10 mouse cellular contexts compared by ENCODE assay signal in the genomic region with DNA sequence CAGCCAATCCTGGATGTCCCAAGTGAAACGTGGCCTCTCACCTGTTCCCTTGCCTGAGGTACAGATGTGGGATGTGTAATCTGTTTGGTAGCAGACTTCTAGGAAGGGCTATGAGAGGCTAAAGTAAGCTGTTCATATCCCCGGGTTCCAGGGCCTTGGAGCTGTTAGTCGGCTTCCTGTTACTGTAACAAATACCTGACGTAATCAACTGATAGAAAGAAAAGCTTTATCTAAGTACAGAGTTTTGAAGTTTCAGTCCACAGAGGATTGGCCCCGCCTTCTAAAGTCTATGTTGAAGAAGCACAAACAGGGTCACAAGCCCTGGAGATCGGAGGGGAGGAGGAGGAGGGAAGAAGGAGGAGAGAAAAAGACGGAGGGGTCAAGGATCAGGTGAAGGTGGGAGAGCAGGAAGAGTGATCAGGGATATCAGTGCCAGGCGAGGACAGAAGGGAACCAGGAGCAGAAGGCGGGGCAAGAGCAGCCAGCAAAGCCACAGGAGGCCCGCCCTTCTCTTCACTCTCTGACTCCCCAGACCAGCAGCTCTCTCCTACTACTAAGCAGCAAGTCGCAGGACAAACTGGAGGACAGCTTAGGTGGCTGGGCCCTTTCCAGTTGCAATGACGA.
DNase-seq lines count a peak whose midpoint lies in the region; ATAC-seq and TF ChIP-seq lines count a peak whose summit lies in the region.
"Had no signal": no experiment of that assay in that cellular context is flagged by ENCODE, and none has a peak within 500 bp of the region (broad histone marks: within the 10 kb centered on the region; RNA-seq: fewer than 3 reads in every experiment).

No protein-coding gene starts in this region.

- H3K4me2 ChIP-seq in heart, embryonic 11.5 days: peak overlapping the region; percentile 55
- peak overlapping the region; percentile 15; the same call in 1 of the 2 replicates for H3K4me2 ChIP-seq in embryonic facial prominence, embryonic 15.5 days (replicated peaks)
- H3K4me2 ChIP-seq: embryonic facial prominence, embryonic 12.5 days had no signal

- DNase-seq in heart, postnatal 10 days: no peak
- DNase-seq in MEL (ENCODE audit: low read depth, low spot score): peak; percentile 17
- DNase-seq in kidney, postnatal 36 days: peak; percentile 18 to 25
- no peak for DNase-seq in layer of hippocampus, adult 9-11 months
- DNase-seq: adrenal gland, adult 8-10 months had no signal

- TF ChIP-seq EP300 in MEL (IDR thresholded peaks at IDR 0.05; ENCODE audit: low read depth in 1 of 2, low read length in 2 of 2): no peak

- no peak for TF ChIP-seq RAD21 in MEL (IDR thresholded peaks at IDR 0.05; ENCODE audit: low read depth, low read length)

- peak overlapping the region; percentile 49 for H3K9ac ChIP-seq in heart, embryonic 11.5 days (ENCODE audit: low read depth, low read length)
- no peak overlapping the region for H3K9ac ChIP-seq in MEL (ENCODE audit: control insufficient read depth, low read depth, low read length, poor library complexity, severe bottlenecking)
- H3K9ac ChIP-seq in embryonic facial prominence, embryonic 15.5 days: no peak overlapping the region
- H3K9ac ChIP-seq: embryonic facial prominence, embryonic 12.5 days had no signal

- peak overlapping the region; percentile 91 for H3K27ac ChIP-seq in heart, embryonic 11.5 days (ENCODE audit: low read depth, low read length)
- no peak overlapping the region for H3K27ac ChIP-seq in MEL (ENCODE audit: control insufficient read depth, low read depth, low read length)
- no peak overlapping the region for H3K27ac ChIP-seq in embryonic facial prominence, embryonic 15.5 days (replicated peaks)
- H3K27ac ChIP-seq: embryonic facial prominence, embryonic 12.5 days had no signal

- H3K79me2 ChIP-seq in MEL (ENCODE audit: control insufficient read depth, insufficient read depth, low read length, poor library complexity): no peaks in the 10 kb centered on the region

- peaks cover 8% of the 10 kb centered on the region for H3K4me1 ChIP-seq in heart, embryonic 11.5 days (ENCODE audit: control insufficient read depth, insufficient read depth, low read length)
- no peaks in the 10 kb centered on the region for H3K4me1 ChIP-seq in MEL (ENCODE audit: control insufficient read depth in 1 of 2, insufficient read depth in 2 of 2, low read length in 2 of 2)
- no peaks in the 10 kb centered on the region for H3K4me1 ChIP-seq in embryonic facial prominence, embryonic 15.5 days
- H3K4me1 ChIP-seq: embryonic facial prominence, embryonic 12.5 days had no signal

- ATAC-seq in heart, embryonic 11.5 days (replicated peaks; ENCODE audit: insufficient number of reproducible peaks, low FRiP score, low TSS enrichment): peak; percentile 57
- no peak for ATAC-seq in embryonic facial prominence, embryonic 15.5 days (ENCODE audit: insufficient number of reproducible peaks, low FRiP score, low TSS enrichment, low read depth)
- ATAC-seq in granulocyte monocyte progenitor cell, adult 5-6 weeks (replicated peaks; ENCODE audit: poor library complexity, severe bottlenecking): no peak
- ATAC-seq in monocyte, adult 5-6 weeks (replicated peaks; ENCODE audit: insufficient number of reproducible peaks, low FRiP score, low TSS enrichment, poor library complexity, severe bottlenecking): no peak

- intact Hi-C loops in heart, postnatal 10 days (cut with DNase I): no loop called here

- H3K9me3 ChIP-seq in heart, embryonic 11.5 days (replicated peaks; ENCODE audit: control insufficient read depth, low read length): no peaks in the 10 kb centered on the region
- H3K9me3 ChIP-seq in MEL (replicated peaks; ENCODE audit: insufficient read depth, low read length): no peaks in the 10 kb centered on the region
- no peaks in the 10 kb centered on the region for H3K9me3 ChIP-seq in embryonic facial prominence, embryonic 15.5 days (replicated peaks)
- H3K9me3 ChIP-seq: embryonic facial prominence, embryonic 12.5 days had no signal

- no peaks in the 10 kb centered on the region for H3K27me3 ChIP-seq in heart, embryonic 11.5 days (ENCODE audit: control insufficient read depth, insufficient read depth, low read length)
- peaks cover 0 to 1% of the 10 kb centered on the region in 2 experiments; a peak in 1 of 4 replicates for H3K27me3 ChIP-seq in MEL (ENCODE audit: control insufficient read depth in 1 of 2, insufficient read depth in 2 of 2, low read length in 2 of 2)
- H3K27me3 ChIP-seq in embryonic facial prominence, embryonic 15.5 days: no peaks in the 10 kb centered on the region
- H3K27me3 ChIP-seq: embryonic facial prominence, embryonic 12.5 days had no signal

- WGBS in heart, embryonic 11.5 days (ENCODE audit: insufficient replicate concordance): 12% methylated on average over 12 of the region's 12 CpGs
- WGBS in embryonic facial prominence, embryonic 15.5 days: 42% methylated on average over 12 of the region's 12 CpGs

- H3K4me3 ChIP-seq in heart, embryonic 11.5 days (ENCODE audit: low read depth, low read length): no peak overlapping the region; the same call in 1 of the 2 replicates
- H3K4me3 ChIP-seq in MEL (ENCODE audit: control insufficient read depth in 1 of 2, insufficient read depth in 1 of 2, low read depth in 2 of 2, low read length in 2 of 2): no peak overlapping the region
- H3K4me3 ChIP-seq in embryonic facial prominence, embryonic 15.5 days (replicated peaks): no peak overlapping the region
- H3K4me3 ChIP-seq: embryonic facial prominence, embryonic 12.5 days had no signal

- no peak for TF ChIP-seq POLR2A in MEL (IDR thresholded peaks at IDR 0.05; ENCODE audit: control insufficient read depth in 1 of 2, insufficient read depth in 1 of 2, low read depth in 1 of 2, low read length in 2 of 2, poor library complexity in 1 of 2)

- H3K36me3 ChIP-seq in heart, embryonic 11.5 days (ENCODE audit: control insufficient read depth, insufficient read depth, low read length): no peaks in the 10 kb centered on the region
- H3K36me3 ChIP-seq in MEL (ENCODE audit: control insufficient read depth in 1 of 2, insufficient read depth in 2 of 2, low read length in 2 of 2): no peaks in the 10 kb centered on the region
- no peaks in the 10 kb centered on the region for H3K36me3 ChIP-seq in embryonic facial prominence, embryonic 15.5 days
- H3K36me3 ChIP-seq: embryonic facial prominence, embryonic 12.5 days had no signal

- TF ChIP-seq CTCF in MEL (IDR thresholded peaks at IDR 0.05 in 2 of 3, conservative IDR thresholded peaks at IDR 0.05 in 1 of 3; ENCODE audit: control insufficient read depth in 1 of 3, insufficient read depth in 1 of 3, low read depth in 2 of 3, low read length in 3 of 3, poor library complexity in 1 of 3, severe bottlenecking in 1 of 3): no peak

TF ChIP-seq in MEL, 35 proteins besides CTCF, POLR2A, EP300 and RAD21:
- no peak for TF ChIP-seq KAT2A (conservative IDR thresholded peaks at IDR 0.05; ENCODE audit: low read depth, low read length)
- no peak for TF ChIP-seq MYC (IDR thresholded peaks at IDR 0.05; ENCODE audit: low read depth, low read length)
- TF ChIP-seq MAFK (IDR thresholded peaks at IDR 0.05; ENCODE audit: borderline replicate concordance, low read depth, low read length): no peak
- no peak for TF ChIP-seq NRF1 (IDR thresholded peaks at IDR 0.05; ENCODE audit: insufficient read depth, low read depth, low read length, poor library complexity, severe bottlenecking)
- no peak for TF ChIP-seq POLR2AphosphoS5 (IDR thresholded peaks at IDR 0.05; ENCODE audit: borderline replicate concordance, low read depth, low read length)
- no peak for TF ChIP-seq UBTF (IDR thresholded peaks at IDR 0.05; ENCODE audit: borderline replicate concordance, insufficient read depth, low read depth, low read length)
- no peak for TF ChIP-seq USF1 (IDR thresholded peaks at IDR 0.05; ENCODE audit: low read depth, low read length)
- TF ChIP-seq CHD2 (IDR thresholded peaks at IDR 0.05; ENCODE audit: low read length): no peak
- no peak for TF ChIP-seq BHLHE40 (IDR thresholded peaks at IDR 0.05; ENCODE audit: borderline replicate concordance, low read depth, low read length)

Comparison
In these comparisons a context has a peak if more than half of its experiments do, and no peak if none do; other contexts are left out.
1. DNase-seq: peak in MEL (single experiment) and kidney, postnatal 36 days (2 of 2); none in heart, postnatal 10 days (0 of 2) and layer of hippocampus, adult 9-11 months (single experiment).